In the genomic region with DNA sequence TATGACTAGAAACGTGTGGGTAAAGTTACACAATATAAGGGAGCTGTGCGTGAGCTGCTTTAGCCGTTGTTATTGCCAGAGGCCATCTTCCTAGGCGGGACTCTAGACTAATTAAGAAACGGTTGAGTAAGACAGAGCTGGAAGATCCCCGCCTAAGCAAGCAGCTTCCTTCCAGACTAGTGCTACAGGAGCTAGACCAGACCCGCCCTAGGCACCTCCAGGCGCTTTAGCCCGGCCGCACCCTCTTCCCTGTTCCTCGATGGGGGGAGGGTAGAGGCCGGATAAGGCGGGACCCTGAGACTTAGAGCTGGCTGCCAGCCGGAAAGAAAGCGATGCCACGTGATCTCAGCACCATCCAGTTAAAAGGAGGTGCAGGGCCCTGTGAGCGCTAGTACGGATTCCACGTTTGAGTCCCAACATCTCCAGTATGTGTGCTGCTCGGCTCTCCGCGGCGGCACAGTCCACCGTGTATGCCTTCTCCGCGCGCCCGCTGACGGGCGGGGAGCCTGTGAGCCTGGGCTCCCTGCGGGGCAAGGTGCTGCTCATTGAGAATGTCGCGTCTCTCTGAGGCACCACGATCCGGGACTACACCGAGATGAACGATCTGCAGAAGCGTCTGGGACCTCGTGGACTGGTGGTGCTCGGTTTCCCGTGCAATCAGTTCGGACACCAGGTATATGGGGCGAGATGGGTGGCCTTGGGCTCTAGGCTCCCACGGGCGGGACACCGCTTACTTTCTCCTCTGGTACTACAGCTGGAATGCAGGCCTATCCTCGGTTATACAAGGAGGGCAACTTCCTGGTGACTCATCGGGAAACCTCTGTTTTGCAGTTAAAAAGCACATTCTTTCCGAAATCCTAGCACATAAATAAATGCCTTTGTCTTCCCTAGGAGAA, we compare ENCODE assay signal across 8 mouse cellular contexts. TPM values are rescaled to one million over a fixed set of nuclear protein-coding genes. Genes with fewer than 3 reads are reported as not detected.
DNase-seq lines count a peak whose midpoint lies in the region; ATAC-seq lines count a peak whose summit lies in the region.

A gene (plus strand): TSS at position 18 of the 896 bp plus-strand sequence.

- H3K4me2 ChIP-seq in kidney, embryonic 15.5 days: peak within 1 kb of the TSS; percentile 78

- H3K9me3 ChIP-seq in heart, embryonic 10.5 days: no peaks in the 10 kb centered on the region
- H3K9me3 ChIP-seq in kidney, embryonic 15.5 days (replicated peaks): no peaks in the 10 kb centered on the region

- no peaks in the 10 kb centered on the region for H3K27me3 ChIP-seq in heart, embryonic 10.5 days (ENCODE audit: insufficient read depth, poor library complexity, severe bottlenecking)
- no peaks in the 10 kb centered on the region for H3K27me3 ChIP-seq in kidney, embryonic 15.5 days

- DNase-seq in B cell, adult 2 months: peak; percentile 87 to 89
- DNase-seq in brain, adult 2 months (ENCODE audit: low read depth, low spot score): peak; percentile 96
- DNase-seq in heart, embryonic 10.5 days (ENCODE audit: low spot score): peak; percentile 98
- peak; percentile 98 for DNase-seq in liver
- DNase-seq in spleen, postnatal 4 days (ENCODE audit: low spot score in 2 of 2): peak; percentile 94 to 95

- peak within 1 kb of the TSS; percentile 86 for H3K9ac ChIP-seq in kidney, embryonic 15.5 days

- H3K36me3 ChIP-seq in heart, embryonic 10.5 days: peaks cover 30% of the 10 kb centered on the region
- peaks cover 38% of the 10 kb centered on the region for H3K36me3 ChIP-seq in kidney, embryonic 15.5 days

- under 1% methylated on average over 49 of the region's 49 CpGs for WGBS in heart, embryonic 10.5 days
- under 1% methylated on average over 49 of the region's 49 CpGs for WGBS in kidney, embryonic 15.5 days

- peak; percentile 71 for ATAC-seq in erythroblast, adult 5-6 weeks (replicated peaks; ENCODE audit: low FRiP score, poor library complexity, severe bottlenecking)
- peak; percentile 99 for ATAC-seq in kidney, embryonic 15.5 days (replicated peaks; ENCODE audit: low FRiP score)
- ATAC-seq in monocyte, adult 5-6 weeks (replicated peaks; ENCODE audit: insufficient number of reproducible peaks, low FRiP score, low TSS enrichment, poor library complexity, severe bottlenecking): peak; percentile 81

- H3K4me3 ChIP-seq in heart, embryonic 10.5 days: peak within 1 kb of the TSS; percentile 89
- peak within 1 kb of the TSS; percentile 73 for H3K4me3 ChIP-seq in kidney, embryonic 15.5 days (replicated peaks)

- peak within 1 kb of the TSS; percentile 97 for H3K27ac ChIP-seq in heart, embryonic 10.5 days
- H3K27ac ChIP-seq in kidney, embryonic 15.5 days: peak within 1 kb of the TSS; percentile 96

- peaks cover 40% of the 10 kb centered on the region for H3K4me1 ChIP-seq in heart, embryonic 10.5 days
- H3K4me1 ChIP-seq in kidney, embryonic 15.5 days: peaks cover 41% of the 10 kb centered on the region

RNA-seq across cellular contexts. Expression of the gene that starts here (rescaled TPM):
- total RNA-seq in erythroblast, adult 5-6 weeks (2015; ENCODE audit: low replicate concordance): 5,168 and 5,395 TPM in 2 replicates
- total RNA-seq in erythroblast, adult 5-6 weeks (2017; ENCODE audit: low replicate concordance): 4,534 and 5,176 TPM in 2 replicates
- 1,031 and 1,079 TPM in 2 replicates for polyA plus RNA-seq in heart, embryonic 10.5 days (2016; fragmentation: Nextera tagmentation; extraction: Ambion mirVana)
- 695 and 743 TPM in 2 replicates for polyA plus RNA-seq in kidney, embryonic 15.5 days (2015; fragmentation: Nextera tagmentation; extraction: Ambion mirVana)
- total RNA-seq in monocyte, adult 5-6 weeks (2017): 1,210 to 1,931 TPM (median 1,658 TPM) in 3 replicates

Comparison
In these comparisons a context has a peak if more than half of its experiments do, and no peak if none do; other contexts are left out.
1. Peak in every context shown above with its lines: DNase-seq, ATAC-seq, H3K4me3 ChIP-seq and H3K27ac ChIP-seq.